Mouse (Mus musculus) thymus, adult 2 months (tissue): ENCODE measurements around the gene Ncoa1.

Source experiments
- CTCF ChIP-seq: fragments of 200-500 bp; IDR thresholded peaks from 2 replicates; pipeline ENCODE4 v1.5.1; 2012; ENCODE audit warnings: mild to moderate bottlenecking, control low read depth, low read length, moderate library complexity, borderline replicate concordance; ENCODE audit not compliant: control insufficient read depth, poor library complexity, insufficient read depth; ENCODE audit errors: extremely low read depth
- POLR2A ChIP-seq: fragments of 200-500 bp; IDR thresholded peaks from 2 replicates; pipeline ENCODE4 v1.6.1; 2012; ENCODE audit warnings: mild to moderate bottlenecking, low read length, control low read depth, moderate library complexity; ENCODE audit not compliant: control insufficient read depth, poor library complexity, insufficient read depth; ENCODE audit errors: extremely low read depth

GRCm38 (mm10) chr12:4386077-4386719 is 90.8 kb downstream of the Ncoa1 start:
- no peak for TF ChIP-seq CTCF
- TF ChIP-seq POLR2A, result no peak
